Mouse (Mus musculus): ENCODE results near the gene Ccdc162.

DNA sequence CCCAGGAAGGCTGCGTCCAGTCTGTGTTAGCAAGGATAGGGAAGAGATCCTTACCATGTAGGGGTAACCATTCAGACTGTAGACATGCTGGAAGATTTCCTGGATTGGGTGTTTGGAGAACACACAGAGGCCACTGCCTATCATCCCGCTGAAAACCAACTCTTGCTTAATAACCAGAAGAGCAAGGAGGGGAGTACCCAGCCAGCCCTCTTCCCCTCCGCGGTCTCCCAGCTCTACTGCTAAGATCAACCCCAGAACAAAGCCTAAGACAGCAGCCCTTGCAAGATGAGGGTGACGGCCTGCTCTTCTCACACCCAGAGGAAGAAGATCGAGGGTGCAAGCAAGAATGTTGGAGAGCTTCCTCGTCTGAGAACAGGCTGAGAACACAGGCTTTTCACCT lies 227.6 kb downstream of the Ccdc162 start:
- no peak for TF ChIP-seq CTCF (IDR thresholded peaks at IDR 0.05)
- no peak for TF ChIP-seq EP300 (IDR thresholded peaks at IDR 0.05)

All from lung, postnatal 0 days (tissue).